Mouse (Mus musculus) heart, adult 2 months (tissue): ENCODE measurements around the gene Eepd1.

ENCODE experiments used
- CTCF ChIP-seq: fragments of 200-600 bp; IDR thresholded peaks from 2 replicates; pipeline ENCODE4 v1.8.1; 2022; ENCODE audit warnings: antibody characterized with exemption, mild to moderate bottlenecking, moderate library complexity
- EP300 ChIP-seq: fragments of 200-500 bp; IDR thresholded peaks from 2 replicates; pipeline ENCODE4 v1.6.1; 2011; ENCODE audit warnings: low read depth, low read length, control low read depth; ENCODE audit not compliant: insufficient read depth

GRCm38 (mm10) chr9:25442041-25442440 is 39.3 kb upstream of the Eepd1 start:
- no peak for TF ChIP-seq CTCF
- no peak for TF ChIP-seq EP300
